Comparison of ENCODE assay signal across 8 mouse cellular contexts in the genomic region with DNA sequence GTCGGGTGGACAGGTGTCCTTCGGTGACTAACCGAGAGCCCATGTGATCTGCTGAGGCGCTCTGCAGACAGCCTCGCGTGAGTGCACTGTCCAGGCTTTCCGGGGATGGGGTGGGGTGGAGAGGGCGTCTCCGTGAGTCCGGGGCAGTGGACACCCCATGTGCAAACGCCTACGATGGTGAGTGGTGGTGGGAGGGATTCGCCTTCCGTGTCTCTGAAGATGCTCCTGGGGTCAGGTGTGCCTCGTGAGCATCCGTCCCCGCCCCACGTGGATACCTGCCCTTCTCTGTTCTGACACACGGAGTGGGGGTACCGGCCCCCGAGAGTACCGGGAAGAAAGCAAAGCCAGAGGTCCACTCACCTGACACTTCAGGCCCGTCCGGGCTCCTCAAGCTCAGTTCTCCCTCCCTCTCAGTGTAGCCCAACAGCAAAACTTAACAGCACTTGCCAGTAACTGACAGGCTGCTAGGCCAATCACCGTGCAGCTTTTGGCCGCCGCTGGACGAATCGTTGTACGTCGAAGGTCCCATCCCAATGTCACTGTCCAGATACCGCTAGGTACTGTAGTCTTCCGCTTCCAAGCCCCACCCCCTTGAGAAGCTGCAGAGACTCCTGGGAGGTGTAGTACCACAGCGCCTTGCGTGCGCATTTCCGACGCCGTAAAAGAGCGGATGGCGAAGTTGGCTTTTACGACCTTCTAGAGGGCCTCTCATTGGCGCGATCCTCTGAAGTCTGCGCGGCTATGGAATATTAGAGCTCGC. TPM values are rescaled to one million over a fixed set of nuclear protein-coding genes. Genes with fewer than 3 reads are reported as not detected.
DNase-seq lines count a peak whose midpoint lies in the region; ATAC-seq lines count a peak whose summit lies in the region.

Gene Slc25a19 (minus strand): TSS at position 591 of the 760 bp plus-strand sequence.

- peak within 1 kb of the TSS; percentile 92 for H3K27ac ChIP-seq in brown adipose tissue, adult 24 weeks (replicated peaks; ENCODE audit: low read depth, low read length)
- H3K27ac ChIP-seq in heart, embryonic 13.5 days (replicated peaks): peak within 1 kb of the TSS; percentile 77
- peak within 1 kb of the TSS; percentile 80 for H3K27ac ChIP-seq in liver, embryonic 12.5 days
- peak within 1 kb of the TSS; percentile 54 for H3K27ac ChIP-seq in stomach, embryonic 15.5 days

- H3K9me3 ChIP-seq in heart, embryonic 13.5 days: no peaks in the 10 kb centered on the region
- no peaks in the 10 kb centered on the region for H3K9me3 ChIP-seq in liver, embryonic 12.5 days (replicated peaks)
- H3K9me3 ChIP-seq in stomach, embryonic 15.5 days: no peaks in the 10 kb centered on the region

- peaks cover 10% of the 10 kb centered on the region for H3K36me3 ChIP-seq in heart, embryonic 13.5 days
- peaks cover 15% of the 10 kb centered on the region for H3K36me3 ChIP-seq in liver, embryonic 12.5 days
- H3K36me3 ChIP-seq in stomach, embryonic 15.5 days: no peaks in the 10 kb centered on the region

- H3K9ac ChIP-seq in heart, embryonic 13.5 days: peak within 1 kb of the TSS; percentile 91
- H3K9ac ChIP-seq in liver, embryonic 12.5 days: peak within 1 kb of the TSS; percentile 80
- peak within 1 kb of the TSS; percentile 60 for H3K9ac ChIP-seq in stomach, embryonic 15.5 days

- DNase-seq in CD4-positive, CD25-positive, alpha-beta regulatory T cell, adult 2 months (ENCODE audit: low read depth, low spot score): peak; percentile 99
- peak; percentile 99 for DNase-seq in fat pad, adult 2 months (ENCODE audit: extremely low read depth, low read depth, low spot score)
- peak; percentile 100 for DNase-seq in kidney, postnatal 10 days
- DNase-seq in natural killer cell, adult 2 months (ENCODE audit: low spot score in 2 of 2): peak; percentile 98 to 99

- H3K27me3 ChIP-seq in heart, embryonic 13.5 days (replicated peaks): no peaks in the 10 kb centered on the region
- no peaks in the 10 kb centered on the region for H3K27me3 ChIP-seq in liver, embryonic 12.5 days (replicated peaks)
- H3K27me3 ChIP-seq in stomach, embryonic 15.5 days (replicated peaks): no peaks in the 10 kb centered on the region

- no peaks in the 10 kb centered on the region for H3K4me1 ChIP-seq in brown adipose tissue, adult 24 weeks (ENCODE audit: control insufficient read depth, insufficient read depth, insufficient read length, low read length)
- peaks cover 9% of the 10 kb centered on the region for H3K4me1 ChIP-seq in heart, embryonic 13.5 days
- peaks cover 37% of the 10 kb centered on the region for H3K4me1 ChIP-seq in liver, embryonic 12.5 days
- H3K4me1 ChIP-seq in stomach, embryonic 15.5 days: peaks cover 3% of the 10 kb centered on the region; the same call in 1 of the 2 replicates

- under 1% methylated on average over 47 of the region's 47 CpGs for WGBS in heart, embryonic 13.5 days
- 3% methylated on average over 47 of the region's 47 CpGs for whole genome bisulfite sequencing in liver, embryonic 12.5 days (ENCODE audit: insufficient replicate concordance)
- WGBS in stomach, embryonic 15.5 days: under 1% methylated on average over 47 of the region's 47 CpGs

- H3K4me3 ChIP-seq in brown adipose tissue, adult 24 weeks (ENCODE audit: insufficient read depth, low read depth, low read length): peak within 1 kb of the TSS; percentile 76
- H3K4me3 ChIP-seq in heart, embryonic 13.5 days: peak within 1 kb of the TSS; percentile 81
- H3K4me3 ChIP-seq in liver, embryonic 12.5 days: peak within 1 kb of the TSS; percentile 77
- peak within 1 kb of the TSS; percentile 81 for H3K4me3 ChIP-seq in stomach, embryonic 15.5 days (replicated peaks)

- H3K4me2 ChIP-seq in heart, embryonic 13.5 days: peak within 1 kb of the TSS; percentile 95
- H3K4me2 ChIP-seq in liver, embryonic 12.5 days: peak within 1 kb of the TSS; percentile 94
- H3K4me2 ChIP-seq in stomach, embryonic 15.5 days: peak within 1 kb of the TSS; percentile 94

- peak; percentile 98 for ATAC-seq in heart, embryonic 13.5 days (ENCODE audit: extremely low read depth, insufficient number of reproducible peaks, low FRiP score, low TSS enrichment)
- ATAC-seq in liver, embryonic 12.5 days: peak; percentile 98
- ATAC-seq in stomach, embryonic 15.5 days (ENCODE audit: insufficient read depth, low FRiP score, low read depth): peak; percentile 100

RNA-seq across cellular contexts. Expression of gene Slc25a19, which starts in this region (rescaled TPM):
- 392 and 520 TPM in 2 replicates for polyA plus RNA-seq in brown adipose tissue, adult 24 weeks (2012; ENCODE audit: insufficient read depth, insufficient read length, missing spikeins)
- polyA plus RNA-seq in heart, embryonic 13.5 days (2015; fragmentation: Nextera tagmentation; extraction: Ambion mirVana): 36.4 and 37.2 TPM in 2 replicates
- polyA plus RNA-seq in liver, embryonic 12.5 days (2016; fragmentation: Nextera tagmentation; extraction: Ambion mirVana): 15.7 and 17.2 TPM in 2 replicates
- 21.5 and 23.9 TPM in 2 replicates for polyA plus RNA-seq in stomach, embryonic 15.5 days (2015; fragmentation: Nextera tagmentation; extraction: Ambion mirVana)

Comparison
In these comparisons a context has a peak if more than half of its experiments do, and no peak if none do; other contexts are left out.
1. Peak in every context shown above with its lines: DNase-seq, ATAC-seq, H3K4me3 ChIP-seq and H3K27ac ChIP-seq.
2. RNA of gene Slc25a19 (polyA plus RNA-seq): 392 to 520 TPM in brown adipose tissue, adult 24 weeks; 36.4 to 37.2 TPM in heart, embryonic 13.5 days, 21.5 to 23.9 TPM in stomach, embryonic 15.5 days and 15.7 to 17.2 TPM in liver, embryonic 12.5 days; every median in the first group is over 10 times any median in the second.